Mouse (Mus musculus): ENCODE measurements around the gene Tex48. TPM values are rescaled to one million over a fixed set of nuclear protein-coding genes. Genes with fewer than 3 reads are reported as not detected.
A peak's percentile ranks its signal among the peaks of the same experiment; 100 is the strongest.

The Tex48 gene
- total and polyA plus RNA-seq, 3 experiments: not detected

DNA sequence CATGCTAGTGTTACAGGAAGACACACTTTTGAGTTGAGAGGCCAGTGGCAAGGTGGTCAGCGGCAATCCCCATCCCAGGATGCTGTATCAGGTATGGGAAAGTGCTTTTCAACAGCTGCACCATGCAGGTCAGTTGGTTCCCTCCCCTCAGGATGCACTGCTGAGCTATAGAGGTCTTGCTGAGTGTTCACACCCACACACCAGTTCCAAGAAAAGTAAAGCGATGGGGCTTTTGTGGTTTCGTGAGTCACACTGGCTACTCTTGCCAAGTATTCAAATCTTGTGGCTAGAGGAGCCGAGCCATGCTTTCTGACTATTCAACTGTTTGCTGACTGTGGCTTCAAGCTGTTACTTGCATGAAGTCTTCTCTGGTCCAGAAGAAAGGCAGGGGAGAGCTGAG lies 46.0 kb upstream of the Tex48 start (continued):
- TF ChIP-seq GABPA (IDR thresholded peaks at IDR 0.05; ENCODE audit: insufficient replicate concordance, low read depth, low read length) (no peak), CTCF (conservative IDR thresholded peaks at IDR 0.05 in 1 of 2, IDR thresholded peaks at IDR 0.05 in 1 of 2; ENCODE audit: low read depth in 2 of 2, low read length in 2 of 2) (no peak), SMC3 (IDR thresholded peaks at IDR 0.05; ENCODE audit: low read depth, low read length) (peak; percentile 13; the same call in 1 of the 2 replicates), ZC3H11A (IDR thresholded peaks at IDR 0.05; ENCODE audit: low read depth, low read length) (no peak), ZMIZ1 (IDR thresholded peaks at IDR 0.05; ENCODE audit: low read depth, low read length) (no peak), ETS1 (conservative IDR thresholded peaks at IDR 0.05; ENCODE audit: low read depth, low read length) (peak; percentile 87), NRF1 (IDR thresholded peaks at IDR 0.05; ENCODE audit: low read depth, low read length) (no peak), ELF1 (IDR thresholded peaks at IDR 0.05; ENCODE audit: low read depth, low read length) (0 out of 2 replicates have a peak, but pooled peaks have one; percentile 6), UBTF (IDR thresholded peaks at IDR 0.05; ENCODE audit: low read depth, low read length) (no peak)

DNA sequence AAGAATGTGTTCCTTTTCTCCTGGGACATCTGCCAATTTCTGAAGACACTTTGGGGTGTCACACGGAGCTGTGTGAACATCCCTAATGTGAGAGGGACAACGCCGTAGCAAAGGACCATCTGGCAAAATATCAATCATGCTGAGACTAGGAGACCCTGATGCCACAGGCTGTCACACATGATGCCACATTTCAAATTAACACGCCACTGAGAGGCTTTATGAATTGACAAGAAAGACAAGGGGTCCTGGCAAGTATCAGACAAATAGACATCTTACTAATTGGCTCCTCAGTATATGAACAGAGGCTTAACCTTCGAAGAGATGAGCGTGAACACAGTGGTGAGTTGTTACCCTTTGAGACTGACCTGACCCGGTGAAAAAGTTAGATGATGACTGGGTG lies 43.5 kb upstream of the Tex48 start:
- dilution Hi-C loops (cut with MboI; ENCODE audit: extremely low pct_ligation_motif_present, extremely low pct_unique_long_range_greater_than_20kb, low sequenced_read_pairs): no loop called here

DNA sequence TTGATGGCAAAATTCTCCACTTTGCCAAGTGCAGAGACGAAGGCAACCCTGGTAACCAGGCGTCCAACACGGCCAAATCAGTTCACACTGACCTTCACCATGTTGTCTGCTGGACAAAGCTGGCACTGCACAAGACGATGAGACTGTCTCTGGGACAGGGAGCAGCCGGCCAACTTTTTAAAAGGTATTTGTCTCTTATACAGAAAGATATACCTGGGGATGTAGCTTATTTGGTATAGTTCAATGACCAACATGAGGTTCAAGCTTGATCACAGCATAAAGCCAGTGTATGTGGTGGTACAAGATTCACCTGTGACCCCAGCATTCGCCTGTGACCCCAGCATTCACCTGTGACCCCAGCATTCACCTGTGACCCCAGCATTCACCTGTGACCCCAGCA lies 41.1 kb upstream of the Tex48 start, which contains the start of gene Gm11214:
TSS of gene Gm11214 (minus strand) at position 101 of the 400 bp plus-strand sequence.
- H3K9me3 ChIP-seq (replicated peaks; ENCODE audit: low read length): no peaks in the 10 kb centered on the region
- no peak for TF ChIP-seq ELF1 (IDR thresholded peaks at IDR 0.05; ENCODE audit: low read depth, low read length)
- no peak for TF ChIP-seq ZC3H11A (IDR thresholded peaks at IDR 0.05; ENCODE audit: low read depth, low read length)
- no peak for TF ChIP-seq TCF12 (IDR thresholded peaks at IDR 0.05; ENCODE audit: low read depth, low read length)
- TF ChIP-seq KAT2A (IDR thresholded peaks at IDR 0.05; ENCODE audit: insufficient replicate concordance, low read length): no peak
- no peak for TF ChIP-seq ZNF384 (IDR thresholded peaks at IDR 0.05; ENCODE audit: low read depth, low read length)
- TF ChIP-seq MAZ (IDR thresholded peaks at IDR 0.05; ENCODE audit: low read depth, low read length): no peak
- no peak for TF ChIP-seq TBP (conservative IDR thresholded peaks at IDR 0.05; ENCODE audit: low read depth, low read length)
- TF ChIP-seq NELFE (IDR thresholded peaks at IDR 0.05; ENCODE audit: low read depth, low read length): no peak
- no peak for TF ChIP-seq RAD21 (IDR thresholded peaks at IDR 0.05; ENCODE audit: low read depth, low read length)
- TF ChIP-seq ETS1 (conservative IDR thresholded peaks at IDR 0.05; ENCODE audit: low read depth, low read length): no peak
- TF ChIP-seq MXI1 (IDR thresholded peaks at IDR 0.05; ENCODE audit: low read depth, low read length): no peak
- no peak for TF ChIP-seq BHLHE40 (IDR thresholded peaks at IDR 0.05; ENCODE audit: low read depth, low read length)
- TF ChIP-seq PAX5 (IDR thresholded peaks at IDR 0.05; ENCODE audit: low read length): no peak
- peaks cover 26% of the 10 kb centered on the region for H3K27me3 ChIP-seq (replicated peaks)
- H3K4me1 ChIP-seq (ENCODE audit: control insufficient read depth in 1 of 2, insufficient read depth in 2 of 2): peaks cover 10 to 15% of the 10 kb centered on the region in 2 experiments
- no peaks in the 10 kb centered on the region for H3K79me2 ChIP-seq (replicated peaks; ENCODE audit: control insufficient read depth, extremely low read depth, insufficient read depth, poor library complexity, severe bottlenecking)
- in situ Hi-C loops (cut with MboI; ENCODE audit: low pct_ligation_motif_present, low pct_unique_long_range_greater_than_20kb, low sequenced_read_pairs): no loop called here
- no peak within 1 kb of the TSS for H3K27ac ChIP-seq (ENCODE audit: insufficient read depth, low read depth)
- dilution Hi-C loops (cut with MboI; ENCODE audit: extremely low pct_ligation_motif_present, extremely low pct_unique_long_range_greater_than_20kb, low sequenced_read_pairs): no loop called here
- no peak for DNase-seq (ENCODE audit: extremely low read depth)
- H3K4me2 ChIP-seq (ENCODE audit: insufficient read depth, low read depth, poor library complexity, severe bottlenecking): no peak within 1 kb of the TSS
- H3K9ac ChIP-seq (ENCODE audit: insufficient read depth, low read depth): no peak within 1 kb of the TSS
- H3K4me3 ChIP-seq (replicated peaks in 1 of 3; ENCODE audit: low read depth in 2 of 3, low read length in 2 of 3, poor library complexity in 1 of 3): no peak within 1 kb of the TSS
- no peaks in the 10 kb centered on the region for H3K36me3 ChIP-seq (replicated peaks in 1 of 2; ENCODE audit: control insufficient read depth in 1 of 2, insufficient read depth in 1 of 2, low read length in 1 of 2)

More for the DNA sequence above, 43.5 kb upstream of the Tex48 start:
- H3K9me3 ChIP-seq (replicated peaks; ENCODE audit: low read length): no peaks in the 10 kb centered on the region
- no peak overlapping the region for H3K9ac ChIP-seq (ENCODE audit: insufficient read depth, low read depth)
- TF ChIP-seq NELFE (IDR thresholded peaks at IDR 0.05; ENCODE audit: low read depth, low read length) (no peak), ZKSCAN1 (IDR thresholded peaks at IDR 0.05; ENCODE audit: borderline replicate concordance, low read depth, low read length) (no peak), BHLHE40 (IDR thresholded peaks at IDR 0.05; ENCODE audit: low read depth, low read length) (no peak), EP300 (IDR thresholded peaks at IDR 0.05; ENCODE audit: low read length) (no peak), CHD1 (IDR thresholded peaks at IDR 0.05; ENCODE audit: low read depth, low read length) (no peak), TCF12 (IDR thresholded peaks at IDR 0.05; ENCODE audit: low read depth, low read length) (no peak), MAX (IDR thresholded peaks at IDR 0.05; ENCODE audit: low read length) (no peak)
- H3K27ac ChIP-seq (ENCODE audit: insufficient read depth, low read depth): no peak overlapping the region
- no peak for DNase-seq (ENCODE audit: extremely low read depth)
- H3K4me1 ChIP-seq (ENCODE audit: control insufficient read depth in 1 of 2, insufficient read depth in 2 of 2): peaks cover 17 to 24% of the 10 kb centered on the region in 2 experiments
- H3K79me2 ChIP-seq (replicated peaks; ENCODE audit: control insufficient read depth, extremely low read depth, insufficient read depth, poor library complexity, severe bottlenecking): no peaks in the 10 kb centered on the region
- H3K36me3 ChIP-seq (replicated peaks in 1 of 2; ENCODE audit: control insufficient read depth in 1 of 2, insufficient read depth in 1 of 2, low read length in 1 of 2): no peaks in the 10 kb centered on the region
- peaks cover 23% of the 10 kb centered on the region for H3K27me3 ChIP-seq (replicated peaks)
- no peak overlapping the region for H3K4me3 ChIP-seq (replicated peaks in 1 of 3; ENCODE audit: low read depth in 2 of 3, low read length in 2 of 3, poor library complexity in 1 of 3)
- H3K4me2 ChIP-seq (ENCODE audit: insufficient read depth, low read depth, poor library complexity, severe bottlenecking): no peak overlapping the region
- in situ Hi-C loops (cut with MboI; ENCODE audit: low pct_ligation_motif_present, low pct_unique_long_range_greater_than_20kb, low sequenced_read_pairs): no loop called here

Measured in CH12.LX (cell line).